Mouse (Mus musculus) small intestine, adult 2 months (tissue): ENCODE measurements around the gene Gm37240.

ENCODE experiments used
- CTCF ChIP-seq: fragments of 200-500 bp; IDR thresholded peaks from 2 replicates; pipeline ENCODE4 v1.5.1; 2012; ENCODE audit warnings: low read depth, mild to moderate bottlenecking, control low read depth, inconsistent platforms, low read length, moderate library complexity, mixed read lengths; ENCODE audit not compliant: insufficient replicate concordance, insufficient read length; ENCODE audit errors: extremely low read depth
- POLR2A ChIP-seq: fragments of 200-500 bp; IDR thresholded peaks from 2 replicates; pipeline ENCODE4 v1.6.1; 2012; ENCODE audit warnings: low read depth, mild to moderate bottlenecking, control low read depth, inconsistent platforms, low read length, moderate library complexity

- TF ChIP-seq CTCF: no peak
- no peak for TF ChIP-seq POLR2A
Measured at GRCm38 (mm10) chr3:85398483-85398835, 488.9 kb downstream of the Gm37240 start.
